Mouse (Mus musculus): ENCODE results near the gene Ramac.

The Ramac gene

GRCm38 (mm10) chr7:81762180-81763109, at the start of gene Ramac:
Ramac (plus strand) TSS chr7:81762925.
- in situ Hi-C loops (cut with MboI; ENCODE audit: low pct_unique_long_range_greater_than_20kb in 1 of 2, low sequenced_read_pairs in 2 of 2, unreplicated experiment in 1 of 2), result no loop called here

GRCm38 (mm10) chr7:81718657-81719056, 44.1 kb upstream of the Ramac start:
- in situ Hi-C loops (cut with MboI; ENCODE audit: low pct_unique_long_range_greater_than_20kb in 1 of 2, low sequenced_read_pairs in 2 of 2, unreplicated experiment in 1 of 2), result loop anchor here in 1 of 2 experiments (10.0 kb wide), 1 partner anchor 64 kb away; no protein-coding TSS in a partner anchor

- in situ Hi-C loops (cut with MboI; ENCODE audit: low pct_unique_long_range_greater_than_20kb in 1 of 2, low sequenced_read_pairs in 2 of 2, unreplicated experiment in 1 of 2), result loop anchor here in 1 of 2 experiments (10.0 kb wide), 1 partner anchor 64 kb away; no protein-coding TSS in a partner anchor
These were observed 43.5 kb upstream of the Ramac start for GRCm38 (mm10) chr7:81719216-81719661.

GRCm38 (mm10) chr7:81721271-81721670, 41.5 kb upstream of the Ramac start:
- in situ Hi-C loops (cut with MboI; ENCODE audit: low pct_unique_long_range_greater_than_20kb in 1 of 2, low sequenced_read_pairs in 2 of 2, unreplicated experiment in 1 of 2), result no loop called here

- in situ Hi-C loops (cut with MboI; ENCODE audit: low pct_unique_long_range_greater_than_20kb in 1 of 2, low sequenced_read_pairs in 2 of 2, unreplicated experiment in 1 of 2), result no loop called here
These were observed 38.9 kb upstream of the Ramac start for GRCm38 (mm10) chr7:81723851-81724250.

GRCm38 (mm10) chr7:81725986-81726727, 36.6 kb upstream of the Ramac start:
- in situ Hi-C loops (cut with MboI; ENCODE audit: low pct_unique_long_range_greater_than_20kb in 1 of 2, low sequenced_read_pairs in 2 of 2, unreplicated experiment in 1 of 2), result no loop called here

- in situ Hi-C loops (cut with MboI; ENCODE audit: low pct_unique_long_range_greater_than_20kb in 1 of 2, low sequenced_read_pairs in 2 of 2, unreplicated experiment in 1 of 2), result no loop called here
These were observed 36.1 kb upstream of the Ramac start for GRCm38 (mm10) chr7:81726728-81727005.

GRCm38 (mm10) chr7:81727716-81728115, 35.0 kb upstream of the Ramac start:
- in situ Hi-C loops (cut with MboI; ENCODE audit: low pct_unique_long_range_greater_than_20kb in 1 of 2, low sequenced_read_pairs in 2 of 2, unreplicated experiment in 1 of 2), result no loop called here

GRCm38 (mm10) chr7:81729787-81730186, 32.9 kb upstream of the Ramac start:
- in situ Hi-C loops (cut with MboI; ENCODE audit: low pct_unique_long_range_greater_than_20kb in 1 of 2, low sequenced_read_pairs in 2 of 2, unreplicated experiment in 1 of 2), result no loop called here

- in situ Hi-C loops (cut with MboI; ENCODE audit: low pct_unique_long_range_greater_than_20kb in 1 of 2, low sequenced_read_pairs in 2 of 2, unreplicated experiment in 1 of 2), result no loop called here
These were observed 31.5 kb upstream of the Ramac start for GRCm38 (mm10) chr7:81731181-81731651.

- in situ Hi-C loops (cut with MboI; ENCODE audit: low pct_unique_long_range_greater_than_20kb in 1 of 2, low sequenced_read_pairs in 2 of 2, unreplicated experiment in 1 of 2), result no loop called here
These were observed 30.3 kb upstream of the Ramac start for GRCm38 (mm10) chr7:81732183-81733089.

GRCm38 (mm10) chr7:81735300-81736048, 27.3 kb upstream of the Ramac start:
- in situ Hi-C loops (cut with MboI; ENCODE audit: low pct_unique_long_range_greater_than_20kb in 1 of 2, low sequenced_read_pairs in 2 of 2, unreplicated experiment in 1 of 2), result no loop called here

GRCm38 (mm10) chr7:81738720-81739385, 23.9 kb upstream of the Ramac start:
- in situ Hi-C loops (cut with MboI; ENCODE audit: low pct_unique_long_range_greater_than_20kb in 1 of 2, low sequenced_read_pairs in 2 of 2, unreplicated experiment in 1 of 2), result no loop called here

GRCm38 (mm10) chr7:81740010-81740409, 22.7 kb upstream of the Ramac start:
- in situ Hi-C loops (cut with MboI; ENCODE audit: low pct_unique_long_range_greater_than_20kb in 1 of 2, low sequenced_read_pairs in 2 of 2, unreplicated experiment in 1 of 2), result no loop called here

GRCm38 (mm10) chr7:81744145-81744544, 18.6 kb upstream of the Ramac start:
- in situ Hi-C loops (cut with MboI; ENCODE audit: low pct_unique_long_range_greater_than_20kb in 1 of 2, low sequenced_read_pairs in 2 of 2, unreplicated experiment in 1 of 2), result no loop called here

- in situ Hi-C loops (cut with MboI; ENCODE audit: low pct_unique_long_range_greater_than_20kb in 1 of 2, low sequenced_read_pairs in 2 of 2, unreplicated experiment in 1 of 2), result no loop called here
These were observed 14.8 kb upstream of the Ramac start for GRCm38 (mm10) chr7:81747956-81748355.

- in situ Hi-C loops (cut with MboI; ENCODE audit: low pct_unique_long_range_greater_than_20kb in 1 of 2, low sequenced_read_pairs in 2 of 2, unreplicated experiment in 1 of 2), result no loop called here
These were observed 553 bp downstream of the Ramac start for GRCm38 (mm10) chr7:81763110-81763845.

Data from mouse embryonic stem cell (cell line).